Mouse (Mus musculus) liver, embryonic 14.5 days (tissue): ENCODE measurements around the gene Entpd7. TPM values are rescaled to one million over a fixed set of nuclear protein-coding genes. Genes with fewer than 3 reads are reported as not detected.

ENCODE experiments used
- ATAC-seq: fragments of 200-750 bp; cut with Nextera tagmentation; 2 replicates; pipeline ENCODE4 v1.8.0; 2017; ENCODE audit warnings: moderate number of reproducible peaks, mild to moderate bottlenecking, moderate library complexity; ENCODE audit not compliant: insufficient read depth
- DNase-seq, 3 experiments: peaks; one replicate each; pipeline ENCODE4 v3.0.0-alpha.2; 2012 to 2013; ENCODE audit warnings: low read depth in 3 of 3, low spot score in 3 of 3
- H3K27ac ChIP-seq: fragments of 300-500 bp; sonication (generic); 2 replicates; pipeline ENCODE4 v1.5.1; 2014; ENCODE audit warnings: moderate library complexity, mild to moderate bottlenecking, control low read depth, inconsistent platforms
- H3K27me3 ChIP-seq: fragments of 300-500 bp; sonication (generic); 2 replicates; pipeline ENCODE4 v1.6.1; 2014; ENCODE audit warnings: mild to moderate bottlenecking, low read length, moderate library complexity; ENCODE audit not compliant: control insufficient read depth, insufficient read depth
- H3K36me3 ChIP-seq: fragments of 300-500 bp; sonication (generic); replicated peaks from 2 replicates; pipeline ENCODE4 v1.6.1; 2014; ENCODE audit warnings: low read depth; ENCODE audit not compliant: control insufficient read depth, insufficient read depth
- H3K4me1 ChIP-seq, 2 experiments: fragments of 200-500 bp in 1 of 2; fragments of 300-500 bp in 1 of 2; sonication (generic) in 1 of 2; replicated peaks; 2 replicates each; pipeline ENCODE4 v1.6.1; 2012 to 2014; ENCODE audit warnings: antibody characterized with exemption in 1 of 2, inconsistent platforms in 1 of 2, low read length in 1 of 2; ENCODE audit not compliant: control insufficient read depth in 2 of 2, insufficient read depth in 2 of 2
- H3K4me2 ChIP-seq: fragments of 300-500 bp; sonication (generic); 2 replicates; pipeline ENCODE4 v1.6.1; 2014; ENCODE audit warnings: low read depth, mild to moderate bottlenecking, control low read depth, moderate library complexity
- H3K4me3 ChIP-seq, 2 experiments: fragments of 200-500 bp in 1 of 2; fragments of 300-500 bp in 1 of 2; sonication (generic) in 1 of 2; 2 replicates each; pipeline ENCODE4 v1.5.1; 2012 to 2014; ENCODE audit warnings: low read depth in 2 of 2, low read length in 2 of 2, mild to moderate bottlenecking in 2 of 2, control low read depth in 1 of 2, inconsistent platforms in 1 of 2, moderate library complexity in 1 of 2; ENCODE audit not compliant: insufficient read depth in 1 of 2
- H3K9ac ChIP-seq: fragments of 300-500 bp; sonication (generic); replicated peaks from 2 replicates; pipeline ENCODE4 v1.6.1; 2014; ENCODE audit warnings: mild to moderate bottlenecking, control low read depth, moderate library complexity
- H3K9me3 ChIP-seq: fragments of 300-500 bp; sonication (generic); 2 replicates; pipeline ENCODE4 v1.6.1; 2016; ENCODE audit warnings: low read length, mixed read lengths; ENCODE audit not compliant: control insufficient read depth
- CTCF ChIP-seq: IDR thresholded peaks from 2 replicates; pipeline ENCODE4 v1.5.1; 2016; ENCODE audit warnings: antibody characterized with exemption, low read depth, control low read depth
- EP300 ChIP-seq: IDR thresholded peaks from 2 replicates; pipeline ENCODE4 v1.6.1; 2016; ENCODE audit warnings: antibody characterized with exemption, low read depth
- WGBS: fragments of 180-500 bp; shearing (Covaris S2); extraction: QIAGEN DNeasy Blood & Tissue Kit; methylation state at CpG from one replicate; pipeline ENCODE4 v1.1.7; 2014; ENCODE audit not compliant: insufficient replicate concordance; 5-methylcytosine and 5-hydroxymethylcytosine counted together
- polyA plus RNA-seq, 2 experiments: library from polyadenylated mRNA; depleted of rRNA in 1 of 2; stranded (reverse) in 1 of 2; unstranded in 1 of 2; fragments of >200 nt; fragmentation: Nextera tagmentation in 1 of 2; extraction: Ambion mirVana in 1 of 2; gene quantifications; 2 replicates each; pipeline versions ENCODE4 v1.2.1 to v1.2.3; 2012 to 2014

Entpd7 gene
- polyA plus RNA-seq, 2 experiments: 1.5 to 2.6 TPM

DNA sequence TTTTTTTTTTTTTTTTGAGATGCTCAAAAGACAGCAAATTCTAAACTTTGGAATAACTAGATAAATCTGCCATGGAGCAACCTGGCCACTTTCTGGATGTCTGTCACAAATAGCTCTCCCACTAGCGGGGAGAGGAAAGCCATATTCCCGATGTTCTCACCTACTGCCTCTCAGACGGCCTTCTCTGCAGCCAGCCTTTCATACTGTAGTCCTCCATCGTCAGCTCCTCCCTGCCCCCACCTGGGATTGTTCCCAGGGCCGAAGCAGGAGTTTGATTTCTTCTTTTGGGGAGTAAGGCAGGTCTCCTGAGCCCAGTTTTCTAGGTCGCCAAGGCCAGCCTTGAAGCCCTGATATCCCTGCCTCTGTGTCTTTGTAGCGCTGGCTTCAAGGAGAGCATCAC lies 41.7 kb downstream of the Entpd7 start:
- Histone ChIP-seq H3K4me2 (no peak overlapping the region), H3K4me1 (peaks cover 2 to 4% of the 10 kb centered on the region in 2 experiments; a peak in 1 of 4 replicates), H3K9ac (no peak overlapping the region), H3K4me3 (no peak overlapping the region), H3K27ac (no peak overlapping the region), H3K27me3 (no peaks in the 10 kb centered on the region), H3K36me3 (peaks cover 8% of the 10 kb centered on the region), H3K9me3 (no peaks in the 10 kb centered on the region)
- WGBS: 68% methylated on average over 7 of the region's 7 CpGs
- ATAC-seq (no peak), DNase-seq (no peak)
- TF ChIP-seq EP300 (no peak), CTCF (no peak)

DNA sequence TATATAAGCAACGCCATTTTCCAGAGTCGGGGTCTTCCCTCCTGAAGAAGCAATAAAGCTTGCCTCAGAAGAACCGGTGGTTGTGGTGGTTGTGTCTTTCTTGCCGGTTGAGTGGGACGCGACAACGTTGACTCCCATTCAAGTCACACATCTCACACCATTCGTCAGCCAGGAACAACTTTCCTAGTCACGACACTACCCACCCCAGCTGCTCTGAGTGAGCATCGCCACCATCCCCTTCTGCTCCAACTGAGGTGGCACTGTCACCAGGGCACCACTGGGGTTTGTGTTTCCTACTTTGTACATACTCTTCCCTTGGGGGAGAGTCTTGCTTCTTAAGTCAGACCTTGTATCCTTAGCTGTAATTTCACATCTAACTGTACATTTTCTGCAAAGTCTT lies 48.9 kb downstream of the Entpd7 start:
- whole genome bisulfite sequencing: 86% methylated on average over 10 of the region's 10 CpGs
- H3K4me1 ChIP-seq: no peaks in the 10 kb centered on the region

DNA sequence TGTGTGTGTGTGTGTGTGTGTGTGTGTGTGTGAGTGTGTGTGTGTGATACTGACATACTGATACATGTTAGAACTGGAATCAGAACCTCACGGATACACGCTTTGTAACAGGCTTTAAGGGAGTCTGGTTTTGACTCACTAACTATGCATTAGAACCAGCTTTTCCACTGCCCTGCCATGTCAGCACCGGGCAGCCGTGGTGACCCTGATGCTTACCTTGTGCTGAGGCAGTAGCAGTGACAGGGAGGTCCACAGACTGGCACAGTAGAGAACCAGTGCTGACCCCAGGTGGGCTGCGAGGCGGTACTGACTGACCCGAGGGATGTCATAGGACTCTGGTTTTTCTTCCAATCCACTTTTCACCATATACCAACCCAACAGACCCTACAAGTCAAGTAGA lies 53.9 kb downstream of the Entpd7 start:
- no peaks in the 10 kb centered on the region for H3K27me3 ChIP-seq
- TF ChIP-seq CTCF: no peak
- no peak for TF ChIP-seq EP300
- H3K27ac ChIP-seq: no peak overlapping the region
- no peak for ATAC-seq
- no peak overlapping the region for H3K9ac ChIP-seq
- WGBS: 78% methylated on average over 7 of the region's 7 CpGs
- no peak overlapping the region for H3K4me2 ChIP-seq
- no peak overlapping the region for H3K4me3 ChIP-seq
- no peaks in the 10 kb centered on the region for H3K4me1 ChIP-seq
- no peaks in the 10 kb centered on the region for H3K9me3 ChIP-seq
- no peak for DNase-seq
- peaks cover 53% of the 10 kb centered on the region for H3K36me3 ChIP-seq

More for the DNA sequence above, 48.9 kb downstream of the Entpd7 start:
- Histone ChIP-seq H3K4me3 (no peak overlapping the region), H3K9ac (no peak overlapping the region), H3K27me3 (no peaks in the 10 kb centered on the region), H3K4me2 (no peak overlapping the region), H3K9me3 (no peaks in the 10 kb centered on the region), H3K27ac (no peak overlapping the region), H3K36me3 (peaks cover 53% of the 10 kb centered on the region)
- ATAC-seq (no peak), DNase-seq (no peak)
- TF ChIP-seq EP300 (no peak), CTCF (no peak)

DNA sequence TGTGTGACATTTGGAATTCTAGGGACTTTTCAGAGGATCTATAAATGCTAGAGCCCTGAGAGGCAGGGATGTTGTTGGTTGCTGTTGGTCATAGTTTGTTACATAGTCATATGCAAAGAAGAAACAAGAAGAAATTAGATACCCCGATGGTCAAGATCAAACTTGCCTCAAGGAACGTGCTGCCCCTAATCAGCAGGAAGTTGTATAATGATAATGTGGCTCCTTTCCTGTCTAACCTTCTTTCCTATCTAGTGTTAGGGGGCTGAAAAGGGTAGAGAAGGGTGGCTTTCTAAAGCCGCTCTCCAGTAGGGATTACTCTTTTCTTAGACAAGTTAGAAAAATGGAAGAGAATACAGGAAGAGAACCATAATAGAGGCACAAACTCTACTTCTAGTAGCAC lies 56.3 kb downstream of the Entpd7 start:
- H3K4me1 ChIP-seq: no peaks in the 10 kb centered on the region
- no peaks in the 10 kb centered on the region for H3K9me3 ChIP-seq
- H3K27me3 ChIP-seq: no peaks in the 10 kb centered on the region
- no peak overlapping the region for H3K27ac ChIP-seq
- ATAC-seq (no peak), DNase-seq (no peak)
- H3K9ac ChIP-seq: no peak overlapping the region
- H3K36me3 ChIP-seq: peaks cover 45% of the 10 kb centered on the region
- H3K4me3 ChIP-seq: no peak overlapping the region
- 29% methylated on average over 3 of the region's 3 CpGs for WGBS
- TF ChIP-seq CTCF (no peak), EP300 (no peak)
- H3K4me2 ChIP-seq: no peak overlapping the region

DNA sequence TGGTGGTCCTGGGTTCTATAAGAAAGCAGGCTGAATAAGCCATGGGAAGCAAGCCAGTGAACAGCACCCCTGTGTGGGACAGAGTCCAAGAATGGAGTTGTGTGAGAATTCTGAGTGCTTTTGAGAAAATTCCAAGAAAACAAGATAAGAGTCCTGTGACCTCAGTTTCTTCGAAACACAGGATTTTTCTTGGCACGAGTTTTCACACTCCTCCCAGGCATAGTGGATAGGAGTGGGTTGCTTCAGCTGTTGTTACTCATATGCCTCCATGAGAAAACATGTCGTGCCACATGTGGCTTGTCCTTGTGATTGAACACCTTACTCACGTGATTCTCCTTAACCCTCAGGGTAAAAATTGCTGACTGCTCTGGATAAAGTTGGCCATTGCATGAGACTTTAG lies 58.4 kb downstream of the Entpd7 start:
- Histone ChIP-seq H3K4me3 (no peak overlapping the region), H3K9ac (no peak overlapping the region), H3K27me3 (no peaks in the 10 kb centered on the region), H3K27ac (no peak overlapping the region), H3K36me3 (peaks cover 33% of the 10 kb centered on the region), H3K4me1 (peaks cover 0 to 6% of the 10 kb centered on the region in 2 experiments; a peak in 2 of 4 replicates), H3K4me2 (no peak overlapping the region), H3K9me3 (no peaks in the 10 kb centered on the region)
- TF ChIP-seq CTCF (no peak), EP300 (no peak)
- ATAC-seq (no peak), DNase-seq (no peak)
- 59% methylated on average over 4 of the region's 4 CpGs for WGBS
